Mouse (Mus musculus) limb, embryonic 13.5 days (tissue): ENCODE results near the gene Alad. TPM values are rescaled to one million over a fixed set of nuclear protein-coding genes. Genes with fewer than 3 reads are reported as not detected.
A peak's percentile ranks its signal among the peaks of the same experiment; 100 is the strongest.

Experiments used
- ATAC-seq: fragments of 200-750 bp; cut with Nextera tagmentation; 2 replicates; pipeline ENCODE4 v1.8.0; 2017; ENCODE audit warnings: low read depth, moderate number of reproducible peaks, moderate TSS enrichment; ENCODE audit not compliant: low FRiP score
- H3K27ac ChIP-seq: fragments of 300-500 bp; sonication (generic); 2 replicates; pipeline ENCODE4 v1.5.1; 2015; ENCODE audit warnings: inconsistent platforms, mild to moderate bottlenecking, moderate library complexity
- H3K27me3 ChIP-seq: fragments of 300-500 bp; sonication (generic); 2 replicates; pipeline ENCODE4 v1.6.1; 2015; ENCODE audit warnings: mild to moderate bottlenecking, inconsistent platforms
- H3K36me3 ChIP-seq: fragments of 300-500 bp; sonication (generic); 2 replicates; pipeline ENCODE4 v1.6.1; 2015; ENCODE audit warnings: inconsistent platforms, mild to moderate bottlenecking, moderate library complexity
- H3K4me1 ChIP-seq: fragments of 300-500 bp; sonication (generic); 2 replicates; pipeline ENCODE4 v1.6.1; 2015; ENCODE audit warnings: inconsistent platforms
- H3K4me2 ChIP-seq: fragments of 300-500 bp; sonication (generic); replicated peaks from 2 replicates; pipeline ENCODE4 v1.6.1; 2015; ENCODE audit warnings: inconsistent platforms, mild to moderate bottlenecking, moderate library complexity
- H3K4me3 ChIP-seq: fragments of 300-500 bp; sonication (generic); 2 replicates; pipeline ENCODE4 v1.5.1; 2015; ENCODE audit warnings: moderate library complexity, mild to moderate bottlenecking, inconsistent platforms
- H3K9ac ChIP-seq: fragments of 300-500 bp; sonication (generic); 2 replicates; pipeline ENCODE4 v1.6.1; 2015; ENCODE audit warnings: mild to moderate bottlenecking, inconsistent platforms
- H3K9me3 ChIP-seq: fragments of 300-500 bp; sonication (generic); 2 replicates; pipeline ENCODE4 v1.6.1; 2016; ENCODE audit warnings: inconsistent platforms
- WGBS: fragments of 180-500 bp; shearing (Covaris S2); methylation state at CpG from one replicate; pipeline ENCODE4 v1.1.7; 2015; 5-methylcytosine and 5-hydroxymethylcytosine counted together
- polyA plus RNA-seq: library from polyadenylated mRNA; unstranded; fragments of >200 nt; fragmentation: Nextera tagmentation; extraction: Ambion mirVana; gene quantifications from 2 replicates; pipeline ENCODE4 v1.2.1, GENCODE M21; 2015

Gene Alad
- polyA plus RNA-seq, 1 experiment from 2014 or later = 79.7 TPM

DNA sequence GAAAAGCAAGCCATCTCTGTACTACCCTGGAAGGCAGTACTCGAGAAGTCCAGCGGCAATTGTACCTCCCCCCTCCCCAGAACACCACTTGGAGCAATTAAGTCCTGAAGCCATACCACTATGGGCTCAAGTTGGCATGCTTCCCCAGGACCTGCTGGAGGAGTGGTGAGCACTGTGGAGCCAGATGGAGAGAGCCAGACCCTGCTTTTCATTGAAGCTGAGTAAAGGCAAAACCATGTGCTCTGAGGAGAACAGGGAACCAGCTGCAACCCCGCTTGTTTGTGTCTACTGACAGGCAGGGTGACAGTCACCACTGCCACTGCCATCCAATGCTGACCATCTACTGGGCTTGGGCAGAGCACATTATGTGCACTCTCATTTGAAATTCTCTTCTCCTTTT is 22.1 kb upstream of the Alad start:
- 57% methylated on average over 3 of the region's 3 CpGs for WGBS
- H3K9me3 ChIP-seq = no peaks in the 10 kb centered on the region
- no peak overlapping the region for H3K4me3 ChIP-seq
- no peak overlapping the region for H3K27ac ChIP-seq
- H3K36me3 ChIP-seq = no peaks in the 10 kb centered on the region
- no peaks in the 10 kb centered on the region for H3K4me1 ChIP-seq
- no peak overlapping the region for H3K9ac ChIP-seq
- H3K4me2 ChIP-seq = no peak overlapping the region
- no peaks in the 10 kb centered on the region for H3K27me3 ChIP-seq
- no peak for ATAC-seq

DNA sequence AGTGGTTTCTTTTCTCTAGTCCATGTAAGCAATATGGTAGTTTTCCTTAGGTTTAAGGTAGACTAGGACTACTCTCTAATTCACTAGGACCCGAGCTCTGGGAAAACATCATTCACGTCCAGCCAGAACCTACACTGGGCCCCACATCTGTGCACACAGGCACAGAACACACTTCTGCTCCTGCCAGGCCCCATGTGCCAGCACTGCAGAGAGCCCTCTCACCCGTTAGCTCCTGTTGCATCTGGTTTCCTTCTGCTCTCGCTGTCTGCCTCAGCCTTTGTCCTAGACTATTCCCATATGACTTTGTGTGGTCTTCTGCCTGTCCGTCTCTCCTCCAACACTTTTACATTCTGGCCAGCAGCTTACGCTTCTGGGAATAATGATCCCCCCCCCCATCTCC is 14.0 kb upstream of the Alad start:
- ATAC-seq = no peak

DNA sequence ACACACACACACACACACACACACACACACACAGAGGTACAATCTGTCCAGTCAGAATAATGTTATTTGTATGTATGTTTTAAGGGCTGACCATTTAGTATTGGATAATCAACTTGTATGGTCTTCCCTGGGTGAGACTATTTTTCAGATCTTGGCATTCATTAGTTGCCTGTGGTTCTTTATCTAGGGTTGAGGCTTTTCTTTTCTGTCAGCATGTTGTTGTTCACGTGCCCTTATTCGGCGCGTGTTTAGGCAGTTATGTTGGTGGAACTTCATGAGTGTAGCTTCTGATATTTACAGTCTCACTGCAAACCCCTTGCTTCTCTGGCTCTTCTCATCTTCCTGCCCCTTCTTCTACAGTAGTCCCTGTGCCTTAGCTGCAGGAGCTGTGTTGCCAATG is 7.9 kb upstream of the Alad start:
- peaks cover 11% of the 10 kb centered on the region; the same call in 1 of the 2 replicates for H3K36me3 ChIP-seq
- no peak overlapping the region for H3K4me3 ChIP-seq
- H3K4me2 ChIP-seq = no peak overlapping the region
- H3K9me3 ChIP-seq = no peaks in the 10 kb centered on the region
- peaks cover 16% of the 10 kb centered on the region for H3K4me1 ChIP-seq
- H3K9ac ChIP-seq = no peak overlapping the region
- WGBS = 80% methylated on average over 4 of the region's 4 CpGs
- no peak for ATAC-seq
- H3K27me3 ChIP-seq = no peaks in the 10 kb centered on the region
- H3K27ac ChIP-seq = no peak overlapping the region

More for the DNA sequence above, 14.0 kb upstream of the Alad start:
- H3K36me3 ChIP-seq = no peaks in the 10 kb centered on the region
- H3K27ac ChIP-seq = no peak overlapping the region
- H3K9ac ChIP-seq = no peak overlapping the region
- WGBS = 50% methylated on average over 6 of the region's 6 CpGs
- no peaks in the 10 kb centered on the region for H3K9me3 ChIP-seq
- H3K27me3 ChIP-seq = no peaks in the 10 kb centered on the region
- H3K4me2 ChIP-seq = no peak overlapping the region
- H3K4me3 ChIP-seq = no peak overlapping the region
- H3K4me1 ChIP-seq = peaks cover 10% of the 10 kb centered on the region

DNA sequence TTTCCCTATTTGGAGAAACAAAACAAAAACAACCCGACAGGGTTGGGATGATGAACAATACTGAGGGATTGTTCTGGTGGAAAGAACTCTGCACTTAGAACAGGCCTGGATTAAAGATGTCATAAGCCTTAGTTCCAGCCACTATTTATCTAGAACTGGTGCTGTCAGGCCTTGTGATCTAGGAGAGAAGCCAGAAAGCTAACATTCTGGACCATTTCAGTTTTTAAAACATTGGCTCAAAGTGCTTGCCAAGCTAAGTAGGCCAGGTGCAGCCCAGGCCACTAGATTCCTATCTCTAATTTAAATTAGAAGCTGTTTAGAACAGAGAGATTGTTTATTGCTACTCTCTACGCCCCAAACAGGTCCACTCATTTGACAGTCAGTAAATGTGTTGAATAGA is 6.5 kb upstream of the Alad start:
- peaks cover 16% of the 10 kb centered on the region for H3K4me1 ChIP-seq
- no peak overlapping the region for H3K9ac ChIP-seq
- no peaks in the 10 kb centered on the region for H3K9me3 ChIP-seq
- H3K27ac ChIP-seq = no peak overlapping the region
- ATAC-seq = no peak
- WGBS = 57% methylated on average over 2 of the region's 2 CpGs
- H3K27me3 ChIP-seq = no peaks in the 10 kb centered on the region
- H3K36me3 ChIP-seq = peaks cover 21% of the 10 kb centered on the region; the same call in 1 of the 2 replicates
- H3K4me3 ChIP-seq = no peak overlapping the region
- H3K4me2 ChIP-seq = no peak overlapping the region

DNA sequence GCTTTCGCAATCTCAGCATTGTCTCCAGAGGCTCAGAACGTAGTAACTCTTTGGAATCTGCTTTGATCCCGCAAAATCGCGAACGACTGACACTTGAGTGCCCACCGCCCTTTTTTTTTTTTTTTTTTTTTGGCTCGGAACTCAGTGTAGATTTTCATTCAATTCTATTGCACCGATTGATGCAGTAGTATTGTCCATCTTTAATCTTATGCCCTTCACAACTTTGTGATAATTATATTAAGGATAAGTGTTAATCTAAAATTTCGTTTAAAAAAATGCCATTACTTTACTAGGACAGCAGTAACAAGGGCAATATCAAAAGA is 5.7 kb upstream of the Alad start:
- Histone ChIP-seq H3K4me3 (peak overlapping the region; percentile 87), H3K27ac (no peak overlapping the region), H3K27me3 (no peaks in the 10 kb centered on the region), H3K9me3 (no peaks in the 10 kb centered on the region), H3K36me3 (peaks cover 21% of the 10 kb centered on the region; the same call in 1 of the 2 replicates), H3K9ac (no peak overlapping the region; the same call in 1 of the 2 replicates), H3K4me1 (peaks cover 12% of the 10 kb centered on the region), H3K4me2 (peak overlapping the region; percentile 92)
- no peak for ATAC-seq
- WGBS = 1% methylated on average over 10 of the region's 10 CpGs

DNA sequence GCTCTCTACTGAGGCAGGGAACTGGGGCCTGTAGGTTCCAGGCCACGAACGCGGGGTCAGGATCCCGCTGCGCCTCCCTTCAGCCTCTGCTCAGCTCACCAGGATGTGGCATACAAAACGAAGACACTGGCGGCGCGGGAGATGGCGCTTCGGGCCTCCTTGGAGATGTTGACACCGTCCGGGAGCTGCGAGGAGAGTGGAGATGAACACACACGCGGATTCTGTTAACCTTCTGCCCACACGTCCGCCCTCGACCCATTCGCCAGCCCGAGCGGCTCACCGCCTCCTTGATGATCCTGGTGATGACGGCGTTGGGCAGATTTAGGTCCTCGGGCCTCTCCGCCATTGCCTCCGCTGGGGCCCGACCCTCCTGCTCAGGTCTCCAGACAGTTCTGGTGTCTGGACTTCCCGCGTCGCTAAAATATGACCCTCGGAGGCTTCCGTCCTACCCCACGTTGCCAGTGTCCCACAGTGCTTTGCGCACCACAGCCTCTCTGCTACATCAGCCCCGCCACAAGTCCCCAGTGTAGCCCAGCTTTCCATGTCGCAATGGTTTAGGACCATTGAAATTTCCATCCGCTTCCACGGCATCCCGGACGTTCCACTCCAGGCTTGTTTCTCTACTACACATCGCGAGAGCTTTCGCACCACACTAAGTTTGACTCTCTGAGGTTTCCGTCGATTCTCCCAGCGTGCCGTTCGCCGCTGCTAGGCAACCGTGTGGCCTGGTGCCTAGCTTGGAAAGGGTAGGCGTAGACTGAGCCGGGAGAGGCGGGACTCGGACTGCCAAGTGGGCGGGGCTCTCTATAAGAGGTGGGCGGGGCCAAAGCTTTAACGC is 5.2 kb upstream of the Alad start, which contains the start of the genes Pole3 and 4933430I17Rik:
Gene Pole3 (minus strand): TSS at position 418 of the 838 bp plus-strand sequence.
Gene 4933430I17Rik (plus strand): TSS at position 719 of the 838 bp plus-strand sequence.
- Histone ChIP-seq H3K4me2 (peak within 1 kb of the TSS; percentile 92), H3K4me1 (peaks cover 12% of the 10 kb centered on the region), H3K4me3 (peak within 1 kb of the TSS; percentile 87), H3K9me3 (no peaks in the 10 kb centered on the region), H3K27me3 (no peaks in the 10 kb centered on the region), H3K27ac (peak within 1 kb of the TSS; percentile 94), H3K9ac (peak within 1 kb of the TSS; percentile 90), H3K36me3 (peaks cover 21% of the 10 kb centered on the region; the same call in 1 of the 2 replicates)
- ATAC-seq = peak; percentile 98
- WGBS = under 1% methylated on average over 59 of the region's 59 CpGs

DNA sequence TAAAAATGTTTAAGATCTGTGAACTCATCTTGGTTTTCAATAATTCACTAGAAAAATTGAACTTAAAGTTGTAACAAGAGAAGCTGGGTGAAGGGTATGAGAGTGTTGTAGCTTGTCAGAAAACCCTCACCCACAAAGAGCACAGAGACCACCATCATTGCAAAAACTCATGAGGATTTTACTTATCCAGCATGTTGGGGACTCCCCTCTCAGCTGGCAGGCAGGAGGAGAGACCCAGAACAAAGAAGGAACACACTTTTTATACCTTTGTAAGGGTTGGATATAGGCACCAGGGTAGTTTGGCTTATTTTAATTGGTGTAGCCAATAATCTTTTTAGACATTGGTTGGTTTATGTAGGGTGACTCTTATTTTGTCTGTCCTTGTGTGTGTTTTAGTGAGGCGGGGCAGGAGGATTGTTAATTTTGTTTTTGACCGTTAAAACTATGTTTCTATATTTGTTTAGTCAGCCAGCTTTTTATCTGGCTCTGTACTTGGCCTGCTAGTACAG is 1.2 kb upstream of the Alad start:
- 91% methylated on average over 2 of the region's 2 CpGs for WGBS
- Histone ChIP-seq H3K9me3 (no peaks in the 10 kb centered on the region), H3K9ac (no peak overlapping the region), H3K4me1 (peaks cover 45% of the 10 kb centered on the region), H3K4me3 (no peak overlapping the region), H3K4me2 (no peak overlapping the region), H3K27me3 (no peaks in the 10 kb centered on the region), H3K27ac (no peak overlapping the region), H3K36me3 (peaks cover 21% of the 10 kb centered on the region; the same call in 1 of the 2 replicates)
- ATAC-seq = no peak

DNA sequence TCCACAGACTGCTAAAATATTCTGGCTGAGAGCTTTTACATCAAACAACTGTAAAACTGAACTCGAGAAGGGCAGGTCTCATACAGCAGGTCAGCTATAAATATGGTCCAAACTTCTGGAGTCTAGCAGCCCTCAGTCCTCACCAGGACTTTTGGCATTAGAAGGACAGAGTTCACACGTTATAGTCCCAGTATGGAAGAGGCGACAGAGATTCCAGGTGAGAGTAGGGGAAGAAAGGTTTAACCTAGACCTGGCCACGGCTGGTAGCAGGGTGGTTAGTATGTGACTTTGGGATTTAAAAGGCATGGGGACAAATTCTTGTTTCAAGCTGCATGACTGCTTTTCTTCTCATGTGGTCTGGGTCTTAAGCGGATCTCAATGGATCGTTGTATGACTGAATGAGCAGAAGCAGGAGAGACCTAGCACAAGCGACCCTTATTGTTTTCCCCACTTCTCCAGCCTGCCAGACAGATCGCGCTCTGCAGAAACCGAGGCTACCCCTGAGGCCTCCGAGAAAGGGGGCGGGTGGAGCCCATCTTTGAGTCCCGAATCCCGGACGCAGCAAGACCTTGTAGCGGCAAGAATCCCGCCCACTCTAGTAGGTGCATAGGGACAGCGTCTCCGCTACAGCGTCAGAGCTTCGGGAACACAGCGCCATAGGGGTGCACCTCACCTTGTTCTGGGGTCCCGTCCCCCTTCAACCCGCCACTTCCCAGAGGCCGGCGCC is 433 bp downstream of the Alad start:
- Histone ChIP-seq H3K4me3 (peak overlapping the region; percentile 70), H3K9ac (peak overlapping the region; percentile 85), H3K9me3 (no peaks in the 10 kb centered on the region), H3K27me3 (no peaks in the 10 kb centered on the region), H3K36me3 (peaks cover 21% of the 10 kb centered on the region; the same call in 1 of the 2 replicates), H3K27ac (peak overlapping the region; percentile 85), H3K4me1 (peaks cover 43% of the 10 kb centered on the region), H3K4me2 (peak overlapping the region; percentile 81)
- WGBS = under 1% methylated on average over 26 of the region's 26 CpGs
- peak; percentile 79 for ATAC-seq

DNA sequence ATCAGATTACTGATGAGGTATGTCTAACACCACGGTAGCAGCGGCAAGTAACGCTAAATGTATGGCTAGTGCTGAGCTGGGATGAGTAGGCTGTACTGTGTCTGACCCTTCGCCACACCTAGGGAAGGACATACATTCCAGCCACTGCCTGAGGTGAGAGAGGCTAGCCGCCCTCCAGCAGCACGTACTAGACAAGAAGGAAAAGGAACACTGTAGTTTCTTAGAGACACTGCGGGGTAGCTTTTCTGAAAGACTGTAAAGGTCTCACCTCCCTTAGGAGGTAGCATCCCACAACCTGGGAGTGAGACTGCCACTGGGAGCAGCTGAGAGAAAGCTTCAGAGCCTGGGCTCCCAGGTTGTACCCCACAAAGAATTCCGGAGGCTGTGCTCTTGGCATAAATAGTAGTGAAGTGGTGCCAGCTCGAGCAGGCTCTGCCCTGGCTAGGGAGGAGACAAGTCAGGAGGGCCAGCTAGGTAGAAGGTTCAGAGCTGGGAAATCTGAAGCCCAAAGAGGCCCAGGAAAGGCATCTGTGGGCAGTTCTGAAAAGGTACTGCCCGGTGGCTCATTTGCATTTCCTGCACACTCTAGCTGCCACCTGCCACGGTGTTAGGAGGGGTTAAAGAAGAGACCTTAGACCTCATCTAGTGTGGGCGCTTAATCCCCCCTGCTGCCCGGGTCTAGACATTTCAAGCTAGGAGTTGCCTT is 1.1 kb downstream of the Alad start:
- Histone ChIP-seq H3K9ac (peak overlapping the region; percentile 85), H3K4me3 (peak overlapping the region; percentile 70), H3K9me3 (no peaks in the 10 kb centered on the region), H3K36me3 (peaks cover 25% of the 10 kb centered on the region), H3K27me3 (no peaks in the 10 kb centered on the region), H3K4me2 (peak overlapping the region; percentile 81), H3K27ac (peak overlapping the region; percentile 85; the same call in 1 of the 2 replicates), H3K4me1 (peaks cover 35% of the 10 kb centered on the region)
- 45% methylated on average over 13 of the region's 13 CpGs for WGBS
- 0 out of 2 replicates have a peak, but pooled peaks have one; percentile 2 for ATAC-seq

DNA sequence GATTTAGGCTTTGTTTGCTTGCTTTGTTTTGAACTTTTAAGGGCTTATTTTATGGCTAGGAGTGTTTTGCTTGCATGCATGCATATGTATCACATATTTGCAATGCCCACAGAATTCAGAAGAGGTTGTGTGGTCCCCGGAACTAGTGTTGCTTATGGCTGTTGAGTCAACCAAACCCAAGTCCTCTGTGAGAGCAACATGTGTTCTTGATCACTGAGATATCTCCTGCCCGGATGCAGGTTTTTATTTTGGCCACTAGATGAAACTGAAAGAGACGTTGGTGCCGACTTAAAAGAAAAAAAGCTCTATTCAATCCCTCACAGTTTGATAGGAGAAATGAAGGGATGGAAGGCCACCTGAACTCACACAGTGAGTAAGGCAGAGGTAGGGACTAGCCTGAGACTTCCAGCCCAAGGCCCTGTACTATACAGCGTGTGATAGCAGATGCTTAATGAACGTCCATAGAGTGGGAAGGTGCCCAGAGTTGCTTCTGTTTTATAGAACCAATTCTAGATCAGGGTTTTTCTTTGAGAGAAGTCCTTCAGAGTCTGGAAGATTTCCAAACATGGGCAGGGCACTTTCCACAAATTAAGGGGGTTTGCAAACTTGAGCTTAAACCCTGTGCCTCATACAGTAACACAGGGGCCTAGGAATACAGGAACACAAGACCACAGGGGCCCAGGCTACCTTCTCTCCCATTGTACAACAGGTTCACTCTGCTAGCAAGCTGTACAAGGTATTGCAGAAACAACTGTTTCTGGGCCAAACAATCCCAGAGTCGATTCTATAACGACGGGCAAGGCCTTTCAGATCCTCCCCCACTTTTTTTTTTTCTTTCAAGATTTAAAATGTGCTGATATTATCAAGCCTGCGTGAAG is 1.9 kb downstream of the Alad start:
- no peaks in the 10 kb centered on the region for H3K9me3 ChIP-seq
- no peaks in the 10 kb centered on the region for H3K27me3 ChIP-seq
- peak overlapping the region; percentile 85 for H3K9ac ChIP-seq
- ATAC-seq = no peak
- WGBS = 65% methylated on average over 10 of the region's 10 CpGs
- H3K4me2 ChIP-seq = peak overlapping the region; percentile 81
- H3K27ac ChIP-seq = no peak overlapping the region
- H3K4me3 ChIP-seq = peak overlapping the region; percentile 70
- peaks cover 25% of the 10 kb centered on the region for H3K36me3 ChIP-seq
- peaks cover 33% of the 10 kb centered on the region for H3K4me1 ChIP-seq

DNA sequence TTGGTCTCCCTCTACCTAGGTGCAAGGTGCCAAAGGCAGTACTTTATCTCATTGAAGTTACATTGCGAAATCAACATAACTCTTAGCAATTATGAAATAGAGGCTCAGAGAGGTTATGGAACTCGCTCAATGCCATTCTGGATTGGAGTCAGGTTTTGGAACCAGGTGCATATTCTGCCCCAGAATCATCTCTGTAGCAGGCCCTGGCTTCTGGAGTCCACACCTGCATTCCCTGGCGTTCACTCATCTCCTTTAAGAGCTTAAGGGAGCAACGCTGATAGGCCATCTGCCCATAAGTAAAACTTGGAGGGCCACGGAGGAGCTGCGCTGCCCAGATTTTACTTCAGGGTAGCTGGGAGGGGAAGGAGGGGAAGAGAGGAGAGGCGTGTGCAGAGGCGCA is 2.7 kb downstream of the Alad start:
- peaks cover 33% of the 10 kb centered on the region for H3K4me1 ChIP-seq
- no peaks in the 10 kb centered on the region for H3K9me3 ChIP-seq
- no peaks in the 10 kb centered on the region for H3K27me3 ChIP-seq
- H3K36me3 ChIP-seq = peaks cover 25% of the 10 kb centered on the region
- peak overlapping the region; percentile 31; the same call in 1 of the 2 replicates for H3K9ac ChIP-seq
- no peak overlapping the region for H3K27ac ChIP-seq
- H3K4me3 ChIP-seq = no peak overlapping the region
- WGBS = 72% methylated on average over 8 of the region's 8 CpGs
- no peak for ATAC-seq
- no peak overlapping the region for H3K4me2 ChIP-seq
